Mouse (Mus musculus) cerebellum, postnatal 4 days (tissue): ENCODE measurements around the gene Klra8.
"Not testable (repeated sequence)": the region's sequence is repeated elsewhere in the genome, so short reads cannot be mapped to it uniquely, and the experiment has no call there.

Source experiments
- DNase-seq, 2 experiments: peaks; one replicate each; pipeline ENCODE4 v3.0.0; 2022; ENCODE audit warnings: low spot score in 2 of 2, mixed read lengths in 1 of 2

The Klra8 gene

DNA sequence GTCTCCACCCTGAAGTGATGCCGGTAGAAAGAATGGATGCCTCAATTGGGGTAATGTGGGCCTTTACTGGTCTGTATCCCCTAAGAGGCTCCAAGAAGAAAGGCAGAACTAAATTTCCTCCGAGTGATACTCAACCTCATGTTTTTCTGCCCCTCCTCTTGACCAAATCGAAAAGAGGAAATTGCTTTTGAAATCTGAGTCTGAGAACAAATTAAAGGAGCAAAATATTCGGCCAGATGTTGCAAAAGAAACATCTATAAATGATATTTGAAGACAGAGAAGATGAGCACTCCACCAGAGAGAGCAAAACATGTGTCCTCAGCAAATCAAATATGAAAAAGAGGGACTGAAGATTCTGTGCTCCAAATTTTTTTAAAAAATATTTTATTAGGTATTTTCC, at the start of gene Klra8:
Gene Klra8 (minus strand): TSS at position 101 of the 400 bp plus-strand sequence.
- DNase-seq = not testable (repeated sequence)

- DNase-seq = no peak
Observed at GRCm38 (mm10) chr6:130110485-130110884, 19.2 kb downstream of the Klra8 start.

DNA sequence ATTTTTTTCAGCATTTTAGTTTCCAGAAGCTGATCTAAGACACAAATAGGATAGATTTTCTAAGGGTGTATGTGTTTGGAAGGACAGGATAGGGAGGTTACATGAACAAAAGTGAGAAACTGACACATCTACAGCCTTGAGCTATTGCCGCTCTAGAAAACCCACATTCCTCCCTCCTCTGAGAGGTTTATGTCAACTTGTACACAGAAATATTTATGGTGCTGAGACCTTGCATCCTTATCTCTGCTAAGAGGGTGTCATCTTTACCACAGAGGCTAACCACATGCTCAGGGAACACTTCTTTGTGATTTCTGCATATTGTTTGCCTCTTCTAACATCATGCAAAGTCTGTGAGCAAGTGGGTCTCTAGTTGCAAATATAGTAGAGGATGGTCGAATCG, 27.0 kb downstream of the Klra8 start:
- not testable (repeated sequence) for DNase-seq

- DNase-seq = no peak
Observed at GRCm38 (mm10) chr6:130092336-130092948, 37.3 kb downstream of the Klra8 start.

DNA sequence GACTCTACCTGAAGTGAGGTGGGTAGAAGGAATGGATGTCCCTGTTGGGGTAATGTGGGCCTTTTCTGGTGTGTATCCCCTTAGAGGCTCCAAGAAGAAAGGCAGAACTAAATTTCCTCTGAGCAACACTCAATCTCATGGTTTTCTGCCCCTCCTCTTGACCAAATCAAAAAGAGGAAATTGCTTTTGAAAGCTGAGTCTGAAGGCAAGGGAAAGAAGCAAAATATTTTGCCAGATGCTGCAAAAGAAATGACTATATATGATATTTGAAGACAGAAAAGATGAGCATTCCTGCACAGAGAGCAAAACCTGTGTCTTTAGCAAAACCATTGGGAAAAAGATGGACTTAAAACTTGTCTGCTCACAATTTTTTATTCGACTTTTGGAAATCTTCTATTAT, 62.5 kb downstream of the Klra8 start, which contains the start of gene Klra4:
Gene Klra4 (minus strand): TSS at position 101 of the 400 bp plus-strand sequence.
- not testable (repeated sequence) for DNase-seq
